Mouse (Mus musculus): ENCODE data around the gene Mustn1. TPM values are rescaled to one million over a fixed set of nuclear protein-coding genes. Genes with fewer than 3 reads are reported as not detected.

The Mustn1 gene
- polyA plus RNA-seq, 1 experiment from 2014 or later: 6.6 TPM

Other genes with a start within 250 kb of the Mustn1 start
- gene Rft1, start 224.8 kb upstream of the Mustn1 start, polyA plus RNA-seq (2014; fragmentation: Nextera tagmentation; extraction: Ambion mirVana): 15.7 and 16.6 TPM in 2 replicates
- gene Sfmbt1, start 164.4 kb upstream of the Mustn1 start, polyA plus RNA-seq (2014; fragmentation: Nextera tagmentation; extraction: Ambion mirVana): 12.6 and 14.9 TPM in 2 replicates
- gene Tmem110, start 53.6 kb upstream of the Mustn1 start, polyA plus RNA-seq (2014; fragmentation: Nextera tagmentation; extraction: Ambion mirVana): 24.9 and 29.7 TPM in 2 replicates
- gene Itih4, start 7.3 kb downstream of the Mustn1 start, polyA plus RNA-seq (2014; fragmentation: Nextera tagmentation; extraction: Ambion mirVana): 0.05 TPM in 1 of 2 replicates, not detected in the other
- gene Itih3, start 44.6 kb downstream of the Mustn1 start, polyA plus RNA-seq (2014; fragmentation: Nextera tagmentation; extraction: Ambion mirVana): 0.52 and 0.87 TPM in 2 replicates
- not detected in 2 replicates for gene Itih1, start 64.1 kb downstream of the Mustn1 start, polyA plus RNA-seq (2014; fragmentation: Nextera tagmentation; extraction: Ambion mirVana)
- gene Nek4, start 72.2 kb downstream of the Mustn1 start, polyA plus RNA-seq (2014; fragmentation: Nextera tagmentation; extraction: Ambion mirVana): 10.9 and 12.6 TPM in 2 replicates
- gene Glt8d1, start 122.2 kb downstream of the Mustn1 start, polyA plus RNA-seq (2014; fragmentation: Nextera tagmentation; extraction: Ambion mirVana): 52.0 and 61.1 TPM in 2 replicates
- gene Spcs1, start 122.5 kb downstream of the Mustn1 start, polyA plus RNA-seq (2014; fragmentation: Nextera tagmentation; extraction: Ambion mirVana): 338 and 365 TPM in 2 replicates
- 90.7 and 93.7 TPM in 2 replicates for gene Pbrm1, start 139.9 kb downstream of the Mustn1 start, polyA plus RNA-seq (2014; fragmentation: Nextera tagmentation; extraction: Ambion mirVana)
- gene Gnl3, start 140.0 kb downstream of the Mustn1 start, polyA plus RNA-seq (2014; fragmentation: Nextera tagmentation; extraction: Ambion mirVana): 144 and 170 TPM in 2 replicates
- gene Smim4, start 249.8 kb downstream of the Mustn1 start, polyA plus RNA-seq (2014; fragmentation: Nextera tagmentation; extraction: Ambion mirVana): 91.3 and 94.4 TPM in 2 replicates

Measured in intestine, embryonic 14.5 days (tissue).